Mouse (Mus musculus): ENCODE data around the gene Asgr2.

- TF ChIP-seq POLR2A (IDR thresholded peaks at IDR 0.05; ENCODE audit: borderline replicate concordance, extremely low read depth, insufficient read depth, insufficient read length, poor library complexity, severe bottlenecking): no peak
- TF ChIP-seq CTCF (IDR thresholded peaks at IDR 0.05; ENCODE audit: borderline replicate concordance, extremely low read depth, insufficient read depth, insufficient read length): no peak
Observed at GRCm38 (mm10) chr11:70049366-70049765, 43.1 kb upstream of the Asgr2 start.

All from brain, embryonic 14.5 days (tissue).